Mouse (Mus musculus) B cell, adult 2 months (primary cell): ENCODE measurements around the gene Zfp667.
"Not testable (repeated sequence)": the region's sequence is repeated elsewhere in the genome, so short reads cannot be mapped to it uniquely, and the experiment has no call there.

Experiments used
- DNase-seq, 2 experiments: peaks; one replicate each; pipeline ENCODE4 v3.0.0; 2022

Gene Zfp667

GRCm38 (mm10) chr7:6285842-6286705, at the start of gene Zfp667:
Zfp667 (plus strand) TSS chr7:6286579.
- peak; percentile 99 to 100 for DNase-seq

GRCm38 (mm10) chr7:6239787-6240186, 46.6 kb upstream of the Zfp667 start:
- no peak for DNase-seq

- DNase-seq = peak; percentile 66 to 73
These were observed 45.4 kb upstream of the Zfp667 start for GRCm38 (mm10) chr7:6240841-6241425.

- no peak for DNase-seq
These were observed 41.8 kb upstream of the Zfp667 start for GRCm38 (mm10) chr7:6244361-6245292.

GRCm38 (mm10) chr7:6252410-6252809, 34.0 kb upstream of the Zfp667 start, which contains the start of gene Epp13:
Epp13 (plus strand) TSS chr7:6252710.
- DNase-seq = no peak

GRCm38 (mm10) chr7:6254451-6254850, 31.9 kb upstream of the Zfp667 start:
- no peak for DNase-seq

GRCm38 (mm10) chr7:6257386-6257785, 29.0 kb upstream of the Zfp667 start:
- no peak for DNase-seq

- no peak for DNase-seq
These were observed 27.9 kb upstream of the Zfp667 start for GRCm38 (mm10) chr7:6258232-6259220.

- not testable (repeated sequence) for DNase-seq
These were observed 26.4 kb upstream of the Zfp667 start for GRCm38 (mm10) chr7:6260004-6260403.

- DNase-seq = no peak
These were observed 24.3 kb upstream of the Zfp667 start for GRCm38 (mm10) chr7:6262120-6262519.

GRCm38 (mm10) chr7:6262984-6263383, 23.4 kb upstream of the Zfp667 start:
- DNase-seq = no peak

GRCm38 (mm10) chr7:6265695-6266094, 20.7 kb upstream of the Zfp667 start:
- DNase-seq = peak; percentile 66 to 73

- no peak for DNase-seq
These were observed 8.5 kb upstream of the Zfp667 start for GRCm38 (mm10) chr7:6277906-6278305.

GRCm38 (mm10) chr7:6282749-6283148, 3.6 kb upstream of the Zfp667 start:
- peak; percentile 86 to 89 for DNase-seq

GRCm38 (mm10) chr7:6283451-6284075, 2.8 kb upstream of the Zfp667 start:
- peak; percentile 81 to 82 for DNase-seq

- DNase-seq = no peak
These were observed 1.9 kb upstream of the Zfp667 start for GRCm38 (mm10) chr7:6284442-6285012.

- DNase-seq = peak; percentile 47 to 53
These were observed 1.0 kb upstream of the Zfp667 start for GRCm38 (mm10) chr7:6285366-6285765.

GRCm38 (mm10) chr7:6286921-6287531, 647 bp downstream of the Zfp667 start:
- DNase-seq = peak; percentile 3 to 9

- DNase-seq = not testable (repeated sequence)
These were observed 4.7 kb downstream of the Zfp667 start for GRCm38 (mm10) chr7:6291121-6291520.

GRCm38 (mm10) chr7:6300796-6301195, 14.4 kb downstream of the Zfp667 start:
- DNase-seq = not testable (repeated sequence)
